Mouse (Mus musculus): Measurements from ENCODE around the gene Ddx47.

- TF ChIP-seq GATA1 (IDR thresholded peaks at IDR 0.05; ENCODE audit: low read length) (no peak), TAL1 (IDR thresholded peaks at IDR 0.05; ENCODE audit: low read length) (no peak)
These were observed 30.5 kb downstream of the Ddx47 start for GRCm38 (mm10) chr6:135041930-135042329.

All from erythroblast, embryonic 14.5 days (primary cell).